Mouse (Mus musculus): ENCODE results near the gene Tanc1.

DNA sequence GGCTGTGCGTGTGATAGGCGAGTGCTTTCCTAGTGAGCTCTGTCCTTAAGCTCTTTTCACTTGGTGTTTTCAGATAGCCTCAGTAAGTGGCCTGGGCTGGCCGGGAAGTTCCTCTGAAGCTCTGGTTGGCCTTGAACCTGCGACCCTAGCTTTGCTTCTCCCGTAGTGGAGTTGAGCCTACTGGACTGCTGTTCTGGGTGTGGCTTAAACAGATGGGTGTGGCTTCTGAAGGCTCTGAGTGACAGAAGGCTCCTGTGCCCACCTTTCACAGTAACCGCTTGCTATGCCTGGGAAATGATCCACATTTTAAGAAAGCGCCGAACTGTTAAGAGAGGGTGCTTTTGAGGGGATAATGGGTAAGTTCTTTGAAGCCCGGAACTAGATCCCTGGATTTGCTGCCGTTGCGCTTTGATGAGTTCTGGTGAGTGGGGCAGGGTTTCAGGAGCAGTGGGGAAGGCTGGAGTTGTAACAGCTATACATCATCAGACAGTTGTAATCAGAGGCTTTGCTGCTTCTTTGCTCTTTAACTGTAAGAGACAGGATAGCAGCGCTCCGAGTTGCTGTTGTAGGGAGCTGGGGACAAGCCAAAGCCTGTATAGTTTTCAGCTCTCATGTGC lies 144.4 kb downstream of the Tanc1 start:
- no peak for TF ChIP-seq CTCF (IDR thresholded peaks at IDR 0.05; ENCODE audit: low read depth)
- TF ChIP-seq EP300 (IDR thresholded peaks at IDR 0.05; ENCODE audit: low read depth): no peak
